Mouse (Mus musculus) right cerebral cortex, adult 18-20 months (tissue): ENCODE measurements around the gene Akap13.
A peak's percentile ranks its signal among the peaks of the same experiment; 100 is the strongest.
"Not testable (repeated sequence)": the region's sequence is repeated elsewhere in the genome, so short reads cannot be mapped to it uniquely, and the experiment has no call there.

Experiments used
- DNase-seq: peaks from one replicate; pipeline ENCODE4 v3.0.0; 2022; ENCODE audit warnings: mixed read lengths

The Akap13 gene

GRCm38 (mm10) chr7:75733166-75733565 is 277.8 kb downstream of the Akap13 start:
- no peak for DNase-seq

GRCm38 (mm10) chr7:75739075-75739725 is 283.9 kb downstream of the Akap13 start:
- peak; percentile 63 for DNase-seq

GRCm38 (mm10) chr7:75744528-75744927 is 289.2 kb downstream of the Akap13 start:
- no peak for DNase-seq

- DNase-seq, result no peak
Measured at GRCm38 (mm10) chr7:75744978-75745638, 289.8 kb downstream of the Akap13 start.

- DNase-seq, result not testable (repeated sequence)
Measured at GRCm38 (mm10) chr7:75745969-75746368, 290.6 kb downstream of the Akap13 start.

- DNase-seq, result no peak
Measured at GRCm38 (mm10) chr7:75750581-75750980, 295.2 kb downstream of the Akap13 start.

- no peak for DNase-seq
Measured at GRCm38 (mm10) chr7:75751161-75751803, 295.9 kb downstream of the Akap13 start.

- no peak for DNase-seq
Measured at GRCm38 (mm10) chr7:75752442-75753191, 297.3 kb downstream of the Akap13 start.

- DNase-seq, result no peak
Measured at GRCm38 (mm10) chr7:75753192-75753783, 298.0 kb downstream of the Akap13 start.

- DNase-seq, result no peak
Measured at GRCm38 (mm10) chr7:75754587-75755499, 299.5 kb downstream of the Akap13 start.

- DNase-seq, result no peak
Measured at GRCm38 (mm10) chr7:75755861-75756449, 300.6 kb downstream of the Akap13 start.

GRCm38 (mm10) chr7:75759992-75760514 is 304.7 kb downstream of the Akap13 start:
- DNase-seq, result no peak

- not testable (repeated sequence) for DNase-seq
Measured at GRCm38 (mm10) chr7:75760661-75761319, 305.5 kb downstream of the Akap13 start.

- DNase-seq, result not testable (repeated sequence)
Measured at GRCm38 (mm10) chr7:75762225-75762624, 306.9 kb downstream of the Akap13 start.

- DNase-seq, result not testable (repeated sequence)
Measured at GRCm38 (mm10) chr7:75767080-75767769, 311.9 kb downstream of the Akap13 start.

GRCm38 (mm10) chr7:75768169-75768568 is 312.8 kb downstream of the Akap13 start:
- DNase-seq, result no peak

GRCm38 (mm10) chr7:75769909-75770308 is 314.6 kb downstream of the Akap13 start:
- DNase-seq, result no peak

GRCm38 (mm10) chr7:75774095-75775078 is 319.1 kb downstream of the Akap13 start:
- not testable (repeated sequence) for DNase-seq
